Mouse (Mus musculus) cerebellum, adult (tissue): ENCODE measurements around the gene Npr2.
"Not testable (repeated sequence)": the region's sequence is repeated elsewhere in the genome, so short reads cannot be mapped to it uniquely, and the experiment has no call there.

ENCODE experiments used
- ATAC-seq: cut with Nextera tagmentation; 2 replicates; pipeline ENCODE4 v1.9.2; 2017; ENCODE audit warnings: mild to moderate bottlenecking, moderate library complexity, mixed read lengths; ENCODE audit not compliant: insufficient number of reproducible peaks, low FRiP score, low TSS enrichment

Npr2 gene

DNA sequence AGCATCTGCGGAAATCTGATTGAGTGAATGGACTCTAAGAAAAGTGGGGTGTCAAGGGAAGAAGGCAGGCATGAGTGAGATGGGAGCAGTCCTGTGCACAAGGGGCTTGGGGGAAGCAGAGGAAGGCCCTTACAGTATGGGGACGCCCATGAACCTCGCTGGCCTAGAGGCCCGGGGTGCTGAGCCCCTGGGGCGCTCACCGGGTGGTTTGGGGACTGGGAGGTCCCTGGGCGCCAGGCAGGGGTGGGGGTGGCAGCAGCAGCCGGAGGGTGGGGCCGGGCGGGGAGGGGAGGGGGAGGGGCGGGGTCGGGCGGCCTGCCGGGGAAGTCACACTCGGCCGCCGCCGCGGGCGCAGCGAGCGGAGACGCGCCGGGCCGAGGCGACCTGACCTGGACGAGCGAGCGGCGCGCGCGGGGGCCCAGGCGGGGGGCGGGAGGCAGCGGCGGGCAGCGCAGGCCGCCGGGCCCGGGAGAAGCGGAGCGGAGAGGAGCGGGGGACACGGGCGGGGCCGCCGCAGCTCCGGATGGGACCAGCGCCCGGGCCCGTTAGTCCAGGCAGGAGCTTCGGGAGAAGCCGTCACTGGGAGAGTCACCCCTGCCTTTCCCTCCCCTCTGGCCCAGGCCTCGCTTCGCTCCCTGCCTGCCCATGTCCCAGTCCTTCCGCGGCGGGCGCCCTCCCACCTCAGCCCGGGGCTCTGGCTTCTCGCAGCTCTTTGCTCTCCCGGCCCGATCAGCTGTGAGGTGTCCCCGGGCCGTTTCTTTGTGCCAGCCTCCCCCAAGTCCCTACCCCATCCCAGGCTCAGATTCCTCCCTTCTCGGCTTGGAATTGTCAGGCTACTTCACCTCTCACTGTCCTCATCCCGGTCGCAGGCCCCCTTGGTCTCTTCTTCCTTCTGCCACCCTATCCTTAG, at the start of gene Npr2:
Gene Npr2 (plus strand): TSS at position 890 of the 910 bp plus-strand sequence.
- peak; percentile 16 for ATAC-seq

DNA sequence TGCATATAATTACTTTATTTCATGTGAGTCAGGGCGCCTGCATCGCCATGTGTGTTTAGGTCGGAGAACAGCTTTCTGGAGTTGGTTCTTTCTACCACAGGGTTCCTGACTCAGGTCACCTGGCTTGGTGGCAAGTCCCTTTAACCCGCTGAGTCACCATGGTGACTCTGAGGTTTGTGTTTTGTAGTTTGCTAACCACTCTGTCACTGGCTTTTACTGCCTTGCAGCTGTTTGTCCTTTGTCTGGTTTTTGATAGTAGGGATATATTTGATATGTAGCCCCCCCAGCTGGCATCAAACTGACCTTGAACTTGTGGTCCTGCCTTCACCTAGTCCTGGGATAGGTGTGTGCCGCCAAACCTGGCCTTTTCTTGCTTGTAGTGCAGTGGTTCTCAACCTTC, 49.5 kb upstream of the Npr2 start:
- no peak for ATAC-seq

- no peak for ATAC-seq
These were observed 48.3 kb upstream of the Npr2 start for GRCm38 (mm10) chr4:43583421-43583820.

DNA sequence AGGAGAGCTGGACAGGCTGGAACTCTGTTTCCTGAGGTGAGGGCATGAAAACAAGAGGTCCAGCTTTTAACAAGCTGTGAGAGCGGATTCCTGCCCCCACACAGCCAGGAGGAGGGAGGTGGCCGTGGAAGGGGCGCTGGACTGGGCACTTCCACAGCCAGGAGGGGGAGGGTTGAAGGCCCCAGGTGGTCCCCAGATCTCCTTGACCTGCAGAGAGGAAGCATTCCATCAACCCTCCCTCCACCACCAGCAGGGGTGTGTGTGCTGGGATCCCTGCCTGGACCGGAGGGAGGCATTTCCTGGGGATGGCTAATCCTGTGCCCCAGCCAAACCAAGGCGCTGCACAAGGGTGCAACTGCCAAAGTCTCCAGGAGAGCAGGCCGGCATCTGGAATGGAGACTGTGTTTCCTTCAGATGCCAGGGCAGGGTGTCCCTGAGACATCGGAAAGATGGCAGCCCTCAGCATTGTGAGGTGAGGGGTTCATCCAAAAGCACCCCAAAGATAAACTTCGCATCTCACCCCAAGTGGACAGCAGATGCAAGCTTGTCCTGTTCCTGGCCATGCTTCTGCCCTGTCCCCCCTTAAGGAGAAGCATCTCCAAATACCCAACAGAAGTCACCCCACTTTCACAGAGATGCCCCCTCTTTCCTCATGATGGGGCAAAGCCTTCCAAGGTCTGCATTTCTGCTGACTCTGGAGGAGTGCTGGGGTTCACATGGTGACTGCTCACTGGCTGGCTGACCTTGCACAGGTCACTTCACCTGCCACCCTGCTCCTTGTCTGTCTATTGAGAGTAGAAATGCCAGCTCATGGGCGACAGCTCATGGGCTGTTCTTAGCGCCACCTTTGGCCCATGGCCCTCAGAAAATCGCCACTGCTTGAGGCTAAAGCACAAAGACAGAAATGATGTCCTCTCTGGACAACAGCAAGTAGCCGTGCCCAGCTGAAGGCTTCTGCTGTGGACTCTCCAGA, 47.0 kb upstream of the Npr2 start, which contains the start of gene Msmp:
Gene Msmp (minus strand): TSS at position 51 of the 973 bp plus-strand sequence.
- ATAC-seq: 0 out of 2 replicates have a peak, but pooled peaks have one; percentile 20

DNA sequence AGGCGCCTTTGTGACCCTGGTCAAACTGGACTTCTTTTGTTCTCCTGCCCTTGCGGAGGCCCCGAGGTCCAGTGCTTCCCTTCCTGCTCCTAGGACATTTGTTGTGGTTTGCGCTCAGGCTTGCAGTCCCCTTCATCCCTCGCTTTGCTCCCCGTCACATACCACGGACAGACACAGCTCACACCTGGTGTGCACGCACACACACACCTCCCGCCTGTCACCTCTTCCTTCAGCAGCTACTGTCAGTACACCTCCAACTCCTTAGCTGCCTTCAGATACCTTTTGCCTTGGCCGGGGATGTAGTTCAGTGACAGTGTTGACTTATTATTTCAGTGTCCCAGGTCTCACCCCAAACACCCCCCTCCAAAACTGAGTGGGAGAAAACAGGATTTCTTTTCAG, 46.1 kb upstream of the Npr2 start:
- no peak for ATAC-seq

GRCm38 (mm10) chr4:43586411-43586810, 45.3 kb upstream of the Npr2 start:
- ATAC-seq: no peak

GRCm38 (mm10) chr4:43587681-43588080, 44.1 kb upstream of the Npr2 start:
- no peak for ATAC-seq

DNA sequence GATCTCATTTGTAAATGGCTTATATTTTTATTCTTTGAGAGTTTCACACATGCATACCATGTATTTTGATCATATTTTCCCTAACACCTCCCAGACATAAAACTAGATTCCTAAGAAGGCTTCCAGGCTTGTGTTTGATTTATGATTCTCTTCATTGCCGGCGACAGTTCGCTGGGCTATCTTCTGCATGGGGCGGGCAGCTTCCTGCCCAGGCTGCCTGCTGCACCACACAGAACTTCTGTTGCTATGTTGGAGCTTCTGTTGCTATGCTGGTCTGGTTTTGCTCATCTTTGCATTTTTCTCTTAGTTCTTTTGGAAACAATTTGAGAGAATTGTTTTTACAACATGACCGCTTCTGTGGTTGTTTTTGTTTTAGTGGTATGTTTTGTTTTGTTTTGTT, 40.2 kb upstream of the Npr2 start:
- ATAC-seq: no peak

- no peak for ATAC-seq
These were observed 39.8 kb upstream of the Npr2 start for GRCm38 (mm10) chr4:43591961-43592360.

DNA sequence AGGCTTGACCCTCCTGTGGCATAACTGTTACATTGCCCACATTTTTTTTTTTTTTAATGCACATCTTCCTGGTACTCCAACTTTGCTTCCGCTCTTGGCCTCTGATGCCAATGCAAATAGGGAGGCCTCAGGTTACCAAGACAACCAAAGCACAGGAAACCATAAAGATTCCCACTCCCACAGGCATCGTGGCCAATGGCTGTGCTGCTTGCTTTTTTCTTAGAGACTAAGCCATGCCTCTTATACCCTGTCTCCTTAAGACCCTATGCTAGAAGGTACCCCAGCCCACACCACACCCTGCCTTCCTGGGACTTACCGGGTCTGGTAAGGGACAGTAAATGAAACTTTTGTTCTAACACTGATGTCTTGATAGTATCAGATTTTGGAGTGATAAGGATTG, 38.3 kb upstream of the Npr2 start:
- no peak for ATAC-seq

- not testable (repeated sequence) for ATAC-seq
These were observed 35.1 kb upstream of the Npr2 start for GRCm38 (mm10) chr4:43596597-43596996.

DNA sequence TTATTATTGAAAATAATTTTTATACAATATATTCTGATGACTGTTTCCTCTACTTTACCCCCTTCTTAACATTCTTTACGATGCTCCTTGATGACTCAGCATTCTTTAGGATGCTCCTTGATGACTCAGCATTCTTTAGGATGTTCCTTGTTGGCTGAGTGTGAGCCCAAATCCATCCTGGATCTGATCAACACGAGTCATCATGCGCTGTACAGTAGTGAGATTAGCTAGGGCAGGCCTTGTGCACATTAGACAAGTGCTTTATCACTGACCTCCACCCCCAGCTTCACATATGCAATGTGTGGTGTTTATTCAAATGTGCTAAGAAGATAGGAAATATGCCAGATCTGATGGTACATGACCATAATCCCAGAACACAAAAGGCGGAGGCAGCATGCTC, 33.5 kb upstream of the Npr2 start:
- no peak for ATAC-seq

- no peak for ATAC-seq
These were observed 32.9 kb upstream of the Npr2 start for GRCm38 (mm10) chr4:43598650-43599380.

GRCm38 (mm10) chr4:43600195-43600934, 31.4 kb upstream of the Npr2 start:
- no peak for ATAC-seq

DNA sequence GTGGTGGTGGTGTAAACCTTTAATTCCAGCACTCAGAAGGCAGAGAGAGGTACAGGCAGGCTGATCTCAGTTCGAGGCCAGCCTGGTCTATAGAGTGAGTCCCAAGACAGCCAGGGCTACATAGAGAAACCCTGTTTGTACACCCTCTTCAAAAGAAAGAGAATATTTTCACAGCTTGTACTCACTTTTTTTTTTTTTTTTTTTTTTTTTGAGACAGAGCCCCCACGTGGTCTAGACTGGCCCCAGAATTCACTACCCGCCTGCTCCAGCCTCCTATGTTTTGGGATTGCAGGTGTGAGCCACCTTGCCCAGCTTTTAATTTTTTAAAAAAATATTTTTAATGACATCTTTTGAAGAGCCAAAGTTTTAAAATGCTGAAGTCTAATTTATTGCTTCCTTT, 27.6 kb upstream of the Npr2 start:
- no peak for ATAC-seq

DNA sequence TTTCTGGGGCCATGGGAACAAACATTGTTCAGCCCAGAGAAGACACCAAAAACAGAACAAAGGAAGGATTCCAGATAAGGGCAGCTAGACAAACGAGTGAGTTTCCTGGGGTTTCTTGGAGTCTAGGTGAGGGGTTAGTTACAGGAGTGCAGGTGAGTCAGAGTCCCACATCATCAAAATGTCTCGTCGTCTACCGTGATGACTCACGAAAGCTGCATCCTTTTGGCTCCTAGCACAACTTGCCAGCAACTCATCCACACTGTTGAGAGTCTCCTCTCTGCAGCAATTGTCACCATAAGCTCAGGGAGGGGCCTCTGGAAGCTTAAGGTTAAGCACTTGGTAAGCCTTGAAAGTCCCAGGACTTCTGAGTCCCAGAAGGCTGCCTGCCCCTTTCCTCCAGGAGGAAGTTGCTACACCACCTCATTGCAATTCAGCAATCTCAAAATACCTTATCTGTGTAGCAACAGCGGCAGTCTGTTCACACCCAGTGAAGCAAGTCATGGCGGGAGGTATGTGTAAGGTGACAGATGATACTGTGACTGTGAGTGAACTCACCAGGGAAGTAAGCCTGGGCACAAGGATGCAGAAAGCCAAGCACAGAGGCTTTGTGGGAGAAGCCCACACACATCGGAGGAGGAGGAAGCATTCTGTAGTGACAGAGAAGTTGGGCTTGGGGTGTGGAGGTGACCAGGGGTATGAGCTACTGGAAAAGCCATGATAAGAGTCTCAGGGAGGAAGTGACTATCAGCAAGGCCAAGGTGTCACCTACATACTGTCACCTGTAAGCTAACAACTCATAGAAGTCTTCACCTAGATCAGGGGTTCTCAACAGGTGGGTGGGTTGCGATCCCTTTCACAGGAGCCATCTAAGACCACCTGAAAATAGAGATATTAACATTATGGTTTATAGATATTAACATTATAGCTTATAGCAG, 26.7 kb upstream of the Npr2 start:
- ATAC-seq: no peak

DNA sequence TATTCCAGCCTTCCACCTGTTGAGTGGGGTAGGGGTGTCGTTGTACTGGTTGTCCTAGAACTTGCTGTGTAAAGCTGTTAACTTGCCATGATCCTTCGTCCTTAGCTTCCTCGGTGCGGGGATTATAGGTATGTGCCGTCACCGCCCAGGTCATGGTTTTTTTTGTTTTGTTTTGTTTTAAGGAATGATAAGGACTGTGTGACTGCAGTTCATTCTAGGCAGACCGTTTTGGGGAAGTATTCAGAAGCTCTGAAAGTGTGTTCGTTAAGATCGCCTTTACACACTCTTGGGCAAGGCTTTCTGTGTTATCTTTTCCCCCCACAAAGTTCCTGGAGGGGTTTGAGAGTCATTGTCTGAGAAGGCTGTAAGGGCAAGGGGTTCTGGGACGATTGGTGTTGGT, 19.2 kb upstream of the Npr2 start:
- no peak for ATAC-seq

DNA sequence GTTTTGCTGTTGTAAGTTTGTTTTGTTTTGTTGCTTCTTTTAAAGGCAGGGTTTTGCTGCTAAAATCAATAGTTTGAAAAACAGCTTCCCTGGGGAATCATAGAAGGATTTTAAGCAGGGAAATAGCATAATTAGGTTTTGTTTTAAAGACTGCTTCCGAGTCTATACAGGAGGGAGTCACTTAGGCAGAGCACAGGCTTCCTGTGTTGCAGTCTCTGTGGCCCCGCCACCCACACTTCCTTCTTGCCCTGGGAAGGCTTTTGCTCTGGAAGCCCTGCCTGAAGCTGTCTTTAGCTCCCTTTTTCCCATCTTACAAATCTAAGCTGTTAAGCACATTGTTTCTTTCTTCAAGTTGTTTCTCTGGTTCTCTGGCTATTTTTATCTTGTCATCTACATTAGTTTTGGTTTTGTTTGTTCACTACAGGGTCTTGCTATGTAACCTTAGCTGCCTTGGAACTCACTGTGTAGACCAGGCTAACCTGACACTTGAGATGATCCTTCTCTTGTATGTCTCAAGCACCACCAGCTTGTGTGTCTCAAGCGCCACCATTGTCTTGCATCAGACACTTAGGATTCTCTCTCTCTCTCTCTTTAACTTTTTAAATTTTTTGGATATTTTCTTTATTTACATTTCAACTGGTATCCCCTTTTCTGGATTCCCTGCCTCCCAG, 18.5 kb upstream of the Npr2 start:
- ATAC-seq: no peak
